In genomic region chr6:144511925-144512324, GRCm38 (mm10) we compare ENCODE assay signal across 30 mouse cellular contexts.
DNase-seq lines count a peak whose midpoint lies in the region; ATAC-seq and TF ChIP-seq lines count a peak whose summit lies in the region.
"Had no signal": no experiment of that assay in that cellular context is flagged by ENCODE, and none has a peak within 500 bp of the region (broad histone marks: within the 10 kb centered on the region; RNA-seq: fewer than 3 reads in every experiment).

No protein-coding gene starts in this region.

- DNase-seq in forebrain, postnatal 0 days: no peak
- DNase-seq in forebrain, embryonic 11.5 days (ENCODE audit: low spot score): no peak
- peak; percentile 16 for DNase-seq in brain, adult 2 months (ENCODE audit: low read depth, low spot score)
- DNase-seq in mesoderm, embryonic 11.5 days (ENCODE audit: low read depth, low spot score): peak; percentile 38
- no peak for DNase-seq in left cerebral cortex, postnatal 10 days (ENCODE audit: extremely low spot score in 1 of 2, low spot score in 2 of 2)
- DNase-seq: adrenal gland, postnatal 14 days; B cell, adult 2 months; cerebellum, adult 18-20 months; cerebellum, adult 9-10 months; cerebellum, postnatal 14 days; gastrocnemius, adult 2 months; gastrocnemius, postnatal 14 days; heart, adult 18-20 months; heart, postnatal 14 days; heart, postnatal 4 days; kidney, adult 18-20 months had no signal

- intact Hi-C loops in left cerebral cortex, postnatal 10 days (cut with DNase I): no loop called here

- no peak overlapping the region for H3K4me2 ChIP-seq in forebrain, embryonic 13.5 days
- no peak overlapping the region for H3K4me2 ChIP-seq in forebrain, embryonic 15.5 days (replicated peaks)
- no peak overlapping the region for H3K4me2 ChIP-seq in forebrain, postnatal 0 days (ENCODE audit: low read depth)
- H3K4me2 ChIP-seq in forebrain, embryonic 11.5 days (ENCODE audit: low read depth, low read length, severe bottlenecking): no peak overlapping the region
- H3K4me2 ChIP-seq: embryonic facial prominence, embryonic 13.5 days; heart, embryonic 13.5 days; hindbrain, embryonic 14.5 days had no signal

- no peak for TF ChIP-seq CTCF in forebrain, postnatal 0 days (IDR thresholded peaks at IDR 0.05; ENCODE audit: low read depth)

- H3K4me1 ChIP-seq in forebrain, embryonic 13.5 days: peaks cover 17% of the 10 kb centered on the region
- H3K4me1 ChIP-seq in forebrain, embryonic 15.5 days: peaks cover 11% of the 10 kb centered on the region; the same call in 1 of the 2 replicates
- H3K4me1 ChIP-seq in forebrain, postnatal 0 days (ENCODE audit: insufficient read depth): no peaks in the 10 kb centered on the region
- H3K4me1 ChIP-seq in forebrain, embryonic 11.5 days (replicated peaks; ENCODE audit: control insufficient read depth, insufficient read depth, low read length): 0 out of 2 replicates have a peak, but pooled peaks cover 2% of the 10 kb centered on the region
- H3K4me1 ChIP-seq: heart, embryonic 10.5 days had no signal

- no peak overlapping the region for H3K27ac ChIP-seq in forebrain, embryonic 13.5 days
- H3K27ac ChIP-seq in forebrain, embryonic 15.5 days (replicated peaks): no peak overlapping the region
- H3K27ac ChIP-seq in forebrain, postnatal 0 days (ENCODE audit: low read depth, low read length): no peak overlapping the region
- no peak overlapping the region for H3K27ac ChIP-seq in forebrain, embryonic 11.5 days (ENCODE audit: low read depth, low read length)
- H3K27ac ChIP-seq: embryonic facial prominence, embryonic 10.5 days; embryonic facial prominence, embryonic 13.5 days; gastrocnemius, adult 2 months; heart, embryonic 10.5 days; hindbrain, embryonic 14.5 days; hindbrain, postnatal 0 days had no signal

- no peaks in the 10 kb centered on the region for H3K36me3 ChIP-seq in forebrain, embryonic 13.5 days (ENCODE audit: poor library complexity, severe bottlenecking)
- H3K36me3 ChIP-seq in forebrain, embryonic 15.5 days: no peaks in the 10 kb centered on the region
- H3K36me3 ChIP-seq in forebrain, postnatal 0 days (ENCODE audit: insufficient read depth): no peaks in the 10 kb centered on the region
- H3K36me3 ChIP-seq in forebrain, embryonic 11.5 days (ENCODE audit: control insufficient read depth, insufficient read depth, low read length): no peaks in the 10 kb centered on the region
- H3K36me3 ChIP-seq: embryonic facial prominence, embryonic 10.5 days; embryonic facial prominence, embryonic 13.5 days; G1E; heart, embryonic 10.5 days; heart, embryonic 13.5 days had no signal

- H3K9me3 ChIP-seq in forebrain, embryonic 13.5 days (replicated peaks): no peaks in the 10 kb centered on the region
- no peaks in the 10 kb centered on the region for H3K9me3 ChIP-seq in forebrain, embryonic 15.5 days
- no peaks in the 10 kb centered on the region for H3K9me3 ChIP-seq in forebrain, postnatal 0 days (ENCODE audit: low read length)
- no peaks in the 10 kb centered on the region for H3K9me3 ChIP-seq in forebrain, embryonic 11.5 days (ENCODE audit: control insufficient read depth, low read length)
- H3K9me3 ChIP-seq: embryonic facial prominence, embryonic 10.5 days; embryonic facial prominence, embryonic 13.5 days; heart, embryonic 10.5 days; heart, embryonic 13.5 days had no signal

- H3K4me3 ChIP-seq in forebrain, embryonic 13.5 days: no peak overlapping the region
- H3K4me3 ChIP-seq in forebrain, embryonic 15.5 days: no peak overlapping the region
- H3K4me3 ChIP-seq in forebrain, postnatal 0 days (ENCODE audit: low read depth, low read length): no peak overlapping the region
- no peak overlapping the region for H3K4me3 ChIP-seq in forebrain, embryonic 11.5 days (ENCODE audit: low read depth, low read length)
- H3K4me3 ChIP-seq: embryonic facial prominence, embryonic 10.5 days; embryonic facial prominence, embryonic 13.5 days; erythroblast, embryonic 14.5 days; gastrocnemius, adult 2 months; heart, embryonic 10.5 days; heart, embryonic 13.5 days had no signal

- peak; percentile 58; the same call in 1 of the 2 replicates for ATAC-seq in forebrain, embryonic 13.5 days
- ATAC-seq in forebrain, embryonic 15.5 days (replicated peaks): no peak
- ATAC-seq in forebrain, postnatal 0 days: peak; percentile 53
- no peak for ATAC-seq in forebrain, embryonic 11.5 days (replicated peaks; ENCODE audit: low FRiP score)
- ATAC-seq: hindbrain, postnatal 0 days; inflammation-experienced regulatory T-cells, adult 6 months; intestine, embryonic 16.5 days; Patski had no signal

- no peaks in the 10 kb centered on the region for H3K27me3 ChIP-seq in forebrain, embryonic 13.5 days
- no peaks in the 10 kb centered on the region for H3K27me3 ChIP-seq in forebrain, embryonic 15.5 days
- H3K27me3 ChIP-seq in forebrain, postnatal 0 days (ENCODE audit: insufficient read depth, low read length): no peaks in the 10 kb centered on the region
- no peaks in the 10 kb centered on the region for H3K27me3 ChIP-seq in forebrain, embryonic 11.5 days (ENCODE audit: control insufficient read depth, insufficient read depth, low read length)
- H3K27me3 ChIP-seq: CH12.LX; embryonic facial prominence, embryonic 13.5 days; heart, embryonic 13.5 days; Patski had no signal

- 62% methylated on average over 7 of the region's 7 CpGs for WGBS in forebrain, embryonic 13.5 days
- 45% methylated on average over 7 of the region's 7 CpGs for WGBS in forebrain, embryonic 15.5 days
- 44% methylated on average over 7 of the region's 7 CpGs for WGBS in forebrain, postnatal 0 days
- 85% methylated on average over 7 of the region's 7 CpGs for WGBS in forebrain, embryonic 11.5 days

- no peak overlapping the region for H3K9ac ChIP-seq in forebrain, embryonic 13.5 days
- H3K9ac ChIP-seq in forebrain, embryonic 15.5 days (replicated peaks): no peak overlapping the region
- H3K9ac ChIP-seq in forebrain, postnatal 0 days: no peak overlapping the region
- no peak overlapping the region for H3K9ac ChIP-seq in forebrain, embryonic 11.5 days (ENCODE audit: low read length)
- H3K9ac ChIP-seq: embryonic facial prominence, embryonic 13.5 days; heart, embryonic 13.5 days; hindbrain, embryonic 14.5 days had no signal

Comparison
In these comparisons a context has a peak if more than half of its experiments do, and no peak if none do; other contexts are left out.
1. ATAC-seq: peak in forebrain, embryonic 13.5 days (single experiment) and forebrain, postnatal 0 days (single experiment); none in forebrain, embryonic 15.5 days (single experiment) and forebrain, embryonic 11.5 days (single experiment).
2. DNase-seq: peak in brain, adult 2 months (single experiment) and mesoderm, embryonic 11.5 days (single experiment); none in forebrain, postnatal 0 days (single experiment), forebrain, embryonic 11.5 days (single experiment) and left cerebral cortex, postnatal 10 days (0 of 2).